Mouse (Mus musculus) stomach, embryonic 15.5 days (tissue): ENCODE measurements at regions not wholly inside any gene's neighbourhood (a gene's known extent, or its start where the extent isn't known, plus 50 kb on each side); places are given as distances from the start of the nearest gene placed in this dataset.

Experiments used
- ATAC-seq: fragments of 200-750 bp; cut with Nextera tagmentation; 2 replicates; pipeline ENCODE4 v1.8.0; 2017; ENCODE audit warnings: low read depth, moderate number of reproducible peaks, moderate TSS enrichment; ENCODE audit not compliant: insufficient read depth, low FRiP score
- H3K27ac ChIP-seq: fragments of 300-500 bp; sonication (generic); 2 replicates; pipeline ENCODE4 v1.5.1; 2015; ENCODE audit warnings: mild to moderate bottlenecking, inconsistent platforms
- H3K27me3 ChIP-seq: fragments of 300-500 bp; sonication (generic); replicated peaks from 2 replicates; pipeline ENCODE4 v1.6.1; 2015; ENCODE audit warnings: inconsistent platforms
- H3K36me3 ChIP-seq: fragments of 300-500 bp; sonication (generic); 2 replicates; pipeline ENCODE4 v1.6.1; 2015; ENCODE audit warnings: inconsistent platforms
- H3K4me1 ChIP-seq: fragments of 300-500 bp; sonication (generic); 2 replicates; pipeline ENCODE4 v1.6.1; 2015; ENCODE audit warnings: inconsistent platforms
- H3K4me2 ChIP-seq: fragments of 300-500 bp; sonication (generic); 2 replicates; pipeline ENCODE4 v1.6.1; 2015; ENCODE audit warnings: mild to moderate bottlenecking, inconsistent platforms
- H3K4me3 ChIP-seq: fragments of 300-500 bp; sonication (generic); replicated peaks from 2 replicates; pipeline ENCODE4 v1.5.1; 2015; ENCODE audit warnings: inconsistent platforms
- H3K9ac ChIP-seq: fragments of 300-500 bp; sonication (generic); 2 replicates; pipeline ENCODE4 v1.6.1; 2015; ENCODE audit warnings: inconsistent platforms
- H3K9me3 ChIP-seq: fragments of 300-500 bp; sonication (generic); 2 replicates; pipeline ENCODE4 v1.6.1; 2016; ENCODE audit warnings: inconsistent platforms
- WGBS: fragments of 180-500 bp; shearing (Covaris S2); methylation state at CpG from one replicate; pipeline ENCODE4 v1.1.7; 2015; 5-methylcytosine and 5-hydroxymethylcytosine counted together

GRCm38 (mm10) chr14:24939068-24939467 lies 452.1 kb downstream of the Rps24 start:
- no peaks in the 10 kb centered on the region for H3K27me3 ChIP-seq
- H3K4me2 ChIP-seq, result no peak overlapping the region
- no peaks in the 10 kb centered on the region for H3K36me3 ChIP-seq
- no peaks in the 10 kb centered on the region for H3K9me3 ChIP-seq
- no peaks in the 10 kb centered on the region for H3K4me1 ChIP-seq
- no peak overlapping the region for H3K9ac ChIP-seq
- no peak overlapping the region for H3K4me3 ChIP-seq
- H3K27ac ChIP-seq, result no peak overlapping the region
- ATAC-seq, result no peak
- 78% methylated on average over 4 of the region's 4 CpGs for WGBS

- H3K9ac ChIP-seq, result no peak overlapping the region
- 71% methylated on average over 9 of the region's 9 CpGs for WGBS
- no peaks in the 10 kb centered on the region for H3K9me3 ChIP-seq
- H3K4me3 ChIP-seq, result no peak overlapping the region
- H3K36me3 ChIP-seq, result no peaks in the 10 kb centered on the region
- no peaks in the 10 kb centered on the region for H3K4me1 ChIP-seq
- no peaks in the 10 kb centered on the region for H3K27me3 ChIP-seq
- ATAC-seq, result no peak; the same call in 1 of the 2 replicates
- H3K27ac ChIP-seq, result no peak overlapping the region
- no peak overlapping the region for H3K4me2 ChIP-seq
Observed at GRCm38 (mm10) chr14:24939476-24940200, 452.7 kb downstream of the Rps24 start.

- Histone ChIP-seq H3K27ac (no peak overlapping the region), H3K4me2 (no peak overlapping the region), H3K4me3 (no peak overlapping the region), H3K4me1 (no peaks in the 10 kb centered on the region), H3K36me3 (no peaks in the 10 kb centered on the region), H3K27me3 (no peaks in the 10 kb centered on the region), H3K9me3 (no peaks in the 10 kb centered on the region), H3K9ac (no peak overlapping the region)
- ATAC-seq, result no peak
- WGBS, result 47% methylated on average over 2 of the region's 2 CpGs
Observed at GRCm38 (mm10) chr14:24945716-24946115, 458.8 kb downstream of the Rps24 start.

- H3K9ac ChIP-seq, result no peak overlapping the region
- 80% methylated on average over 5 of the region's 5 CpGs for WGBS
- no peaks in the 10 kb centered on the region for H3K27me3 ChIP-seq
- no peak overlapping the region for H3K4me2 ChIP-seq
- no peak for ATAC-seq
- no peaks in the 10 kb centered on the region for H3K36me3 ChIP-seq
- no peak overlapping the region for H3K27ac ChIP-seq
- no peak overlapping the region for H3K4me3 ChIP-seq
- no peaks in the 10 kb centered on the region for H3K4me1 ChIP-seq
- H3K9me3 ChIP-seq, result no peaks in the 10 kb centered on the region
Observed at GRCm38 (mm10) chr14:24947084-24947483, 460.2 kb downstream of the Rps24 start.

GRCm38 (mm10) chr14:24955891-24956410 lies 469.0 kb downstream of the Rps24 start:
- Histone ChIP-seq H3K27ac (no peak overlapping the region), H3K4me2 (no peak overlapping the region), H3K27me3 (no peaks in the 10 kb centered on the region), H3K36me3 (no peaks in the 10 kb centered on the region), H3K9me3 (no peaks in the 10 kb centered on the region), H3K9ac (no peak overlapping the region), H3K4me1 (no peaks in the 10 kb centered on the region; the same call in 1 of the 2 replicates), H3K4me3 (no peak overlapping the region)
- WGBS, result 79% methylated on average over 11 of the region's 11 CpGs
- ATAC-seq, result no peak

- H3K36me3 ChIP-seq, result no peaks in the 10 kb centered on the region
- 63% methylated on average over 2 of the region's 2 CpGs for WGBS
- no peaks in the 10 kb centered on the region for H3K9me3 ChIP-seq
- ATAC-seq, result no peak
- H3K4me3 ChIP-seq, result no peak overlapping the region
- H3K4me1 ChIP-seq, result no peaks in the 10 kb centered on the region; the same call in 1 of the 2 replicates
- H3K27ac ChIP-seq, result no peak overlapping the region
- no peak overlapping the region for H3K9ac ChIP-seq
- no peak overlapping the region for H3K4me2 ChIP-seq
- no peaks in the 10 kb centered on the region for H3K27me3 ChIP-seq
Observed at GRCm38 (mm10) chr14:24956528-24957210, 469.7 kb downstream of the Rps24 start.

- Histone ChIP-seq H3K4me2 (no peak overlapping the region), H3K4me3 (no peak overlapping the region), H3K36me3 (no peaks in the 10 kb centered on the region), H3K27ac (no peak overlapping the region), H3K9ac (no peak overlapping the region), H3K9me3 (no peaks in the 10 kb centered on the region), H3K27me3 (no peaks in the 10 kb centered on the region), H3K4me1 (no peaks in the 10 kb centered on the region; the same call in 1 of the 2 replicates)
- 79% methylated on average over 4 of the region's 4 CpGs for WGBS
- ATAC-seq, result no peak
Observed at GRCm38 (mm10) chr14:24957392-24957791, 470.5 kb downstream of the Rps24 start.

- Histone ChIP-seq H3K36me3 (no peaks in the 10 kb centered on the region), H3K4me1 (no peaks in the 10 kb centered on the region; the same call in 1 of the 2 replicates), H3K9me3 (no peaks in the 10 kb centered on the region), H3K4me3 (no peak overlapping the region), H3K27ac (no peak overlapping the region), H3K9ac (no peak overlapping the region), H3K4me2 (no peak overlapping the region), H3K27me3 (no peaks in the 10 kb centered on the region)
- no peak for ATAC-seq
- WGBS, result 81% methylated on average over 4 of the region's 4 CpGs
Observed at GRCm38 (mm10) chr14:24958821-24959220, 471.9 kb downstream of the Rps24 start.

- Histone ChIP-seq H3K9ac (no peak overlapping the region), H3K36me3 (no peaks in the 10 kb centered on the region), H3K27ac (no peak overlapping the region), H3K27me3 (no peaks in the 10 kb centered on the region), H3K4me1 (no peaks in the 10 kb centered on the region; the same call in 1 of the 2 replicates), H3K4me3 (no peak overlapping the region), H3K9me3 (no peaks in the 10 kb centered on the region), H3K4me2 (no peak overlapping the region)
- no peak for ATAC-seq
- 81% methylated on average over 1 of the region's 1 CpGs for WGBS
Observed at GRCm38 (mm10) chr14:24959401-24959800, 472.5 kb downstream of the Rps24 start.

GRCm38 (mm10) chr14:24960082-24960482 lies 473.2 kb downstream of the Rps24 start:
- H3K9ac ChIP-seq, result no peak overlapping the region
- H3K4me2 ChIP-seq, result no peak overlapping the region
- WGBS, result 53% methylated on average over 5 of the region's 5 CpGs
- H3K27ac ChIP-seq, result no peak overlapping the region
- H3K36me3 ChIP-seq, result no peaks in the 10 kb centered on the region
- H3K4me1 ChIP-seq, result no peaks in the 10 kb centered on the region; the same call in 1 of the 2 replicates
- no peaks in the 10 kb centered on the region for H3K27me3 ChIP-seq
- no peak overlapping the region for H3K4me3 ChIP-seq
- H3K9me3 ChIP-seq, result no peaks in the 10 kb centered on the region
- ATAC-seq, result peak; percentile 50; the same call in 1 of the 2 replicates

GRCm38 (mm10) chr14:24960875-24961274 lies 473.9 kb downstream of the Rps24 start:
- no peak for ATAC-seq
- no peak overlapping the region for H3K27ac ChIP-seq
- no peak overlapping the region for H3K4me2 ChIP-seq
- H3K9ac ChIP-seq, result no peak overlapping the region
- H3K4me3 ChIP-seq, result no peak overlapping the region
- WGBS, result 59% methylated on average over 3 of the region's 3 CpGs
- H3K36me3 ChIP-seq, result no peaks in the 10 kb centered on the region
- H3K4me1 ChIP-seq, result no peaks in the 10 kb centered on the region; the same call in 1 of the 2 replicates
- H3K9me3 ChIP-seq, result no peaks in the 10 kb centered on the region
- H3K27me3 ChIP-seq, result no peaks in the 10 kb centered on the region

GRCm38 (mm10) chr14:24961721-24962120 lies 474.8 kb downstream of the Rps24 start:
- Histone ChIP-seq H3K9ac (no peak overlapping the region), H3K4me2 (no peak overlapping the region), H3K4me1 (no peaks in the 10 kb centered on the region; the same call in 1 of the 2 replicates), H3K27ac (no peak overlapping the region), H3K4me3 (no peak overlapping the region), H3K27me3 (no peaks in the 10 kb centered on the region), H3K36me3 (no peaks in the 10 kb centered on the region), H3K9me3 (no peaks in the 10 kb centered on the region)
- no peak for ATAC-seq
- 75% methylated on average over 3 of the region's 3 CpGs for WGBS
